Mouse (Mus musculus): ENCODE measurements at regions not wholly inside any gene's neighbourhood (a gene's known extent, or its start where the extent isn't known, plus 50 kb on each side); places are given as distances from the start of the nearest gene placed in this dataset.
A peak's percentile ranks its signal among the peaks of the same experiment; 100 is the strongest.

DNA sequence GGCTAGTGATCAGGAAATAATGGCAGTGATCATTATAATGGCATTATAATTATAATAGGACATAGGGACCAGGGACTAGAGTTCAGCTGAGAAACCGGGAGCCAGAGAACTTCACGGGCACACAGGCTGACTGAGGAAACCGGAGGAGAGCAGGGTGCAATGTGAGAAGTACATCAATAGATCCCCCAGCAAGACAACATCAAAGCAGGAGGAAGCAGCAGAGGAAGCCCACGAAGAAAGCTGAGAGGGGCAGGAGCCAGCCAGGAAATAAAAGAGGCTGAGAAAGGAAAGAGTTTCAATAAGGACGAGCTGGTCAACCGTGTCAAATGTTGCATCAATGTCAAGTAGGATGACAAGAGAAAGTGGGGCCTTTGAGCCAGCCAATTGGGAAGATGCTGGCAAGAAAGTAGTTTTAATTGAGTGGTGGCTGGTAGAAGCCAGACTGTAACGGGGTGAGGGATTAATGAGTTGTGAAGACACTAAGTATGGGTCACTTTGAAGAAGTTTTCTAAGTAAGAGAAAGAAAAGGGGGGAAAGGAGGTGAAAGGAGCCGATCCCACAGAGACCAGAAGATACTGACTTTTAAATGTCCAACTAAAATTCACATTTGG lies 66.0 kb upstream of the Cited2 start:
- Histone ChIP-seq H3K4me2 (ENCODE audit: low read depth, low read length) (peak overlapping the region; percentile 5; the same call in 1 of the 2 replicates), H3K4me3 (ENCODE audit: low read length) (no peak overlapping the region), H3K4me1 (replicated peaks; ENCODE audit: control insufficient read depth, insufficient read depth, low read length) (peaks cover 10% of the 10 kb centered on the region), H3K9ac (ENCODE audit: low read length) (no peak overlapping the region), H3K36me3 (ENCODE audit: control insufficient read depth, insufficient read depth, low read length) (no peaks in the 10 kb centered on the region), H3K27ac (ENCODE audit: low read length) (peak overlapping the region; percentile 15; the same call in 1 of the 2 replicates), H3K27me3 (ENCODE audit: control insufficient read depth, insufficient read depth, low read depth, low read length) (no peaks in the 10 kb centered on the region), H3K9me3 (ENCODE audit: control insufficient read depth, low read length) (no peaks in the 10 kb centered on the region)
- 21% methylated on average over 8 of the region's 8 CpGs for WGBS
- ATAC-seq (ENCODE audit: low read depth), result peak; percentile 60; the same call in 1 of the 2 replicates

DNA sequence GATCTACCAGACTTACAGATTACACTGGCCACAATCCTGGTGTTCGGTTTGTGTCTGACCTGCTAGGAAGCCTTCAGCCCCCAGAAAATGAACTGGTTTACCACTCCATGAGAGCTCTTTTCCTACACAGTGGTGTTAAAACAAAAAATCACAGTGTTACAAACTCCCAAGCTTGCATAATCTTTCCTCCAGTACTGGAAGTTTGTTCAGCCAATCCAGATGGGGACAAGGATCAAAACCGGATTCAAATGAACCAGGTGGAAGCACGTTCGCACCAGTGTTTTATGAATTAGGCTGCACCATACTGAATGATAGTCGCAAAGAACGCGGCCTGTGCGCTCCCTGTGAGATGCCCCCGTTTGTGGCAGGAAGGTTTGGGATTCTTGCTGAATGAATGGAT lies 63.4 kb upstream of the Cited2 start:
- H3K4me2 ChIP-seq (ENCODE audit: low read depth, low read length), result no peak overlapping the region
- 91% methylated on average over 9 of the region's 9 CpGs for WGBS
- no peak overlapping the region for H3K27ac ChIP-seq (ENCODE audit: low read length)
- H3K9ac ChIP-seq (ENCODE audit: low read length), result no peak overlapping the region
- peaks cover 3% of the 10 kb centered on the region; the same call in 1 of the 2 replicates for H3K4me1 ChIP-seq (replicated peaks; ENCODE audit: control insufficient read depth, insufficient read depth, low read length)
- no peak for ATAC-seq (ENCODE audit: low read depth)
- no peaks in the 10 kb centered on the region for H3K36me3 ChIP-seq (ENCODE audit: control insufficient read depth, insufficient read depth, low read length)
- H3K4me3 ChIP-seq (ENCODE audit: low read length), result no peak overlapping the region
- H3K27me3 ChIP-seq (ENCODE audit: control insufficient read depth, insufficient read depth, low read depth, low read length), result no peaks in the 10 kb centered on the region
- no peaks in the 10 kb centered on the region for H3K9me3 ChIP-seq (ENCODE audit: control insufficient read depth, low read length)

DNA sequence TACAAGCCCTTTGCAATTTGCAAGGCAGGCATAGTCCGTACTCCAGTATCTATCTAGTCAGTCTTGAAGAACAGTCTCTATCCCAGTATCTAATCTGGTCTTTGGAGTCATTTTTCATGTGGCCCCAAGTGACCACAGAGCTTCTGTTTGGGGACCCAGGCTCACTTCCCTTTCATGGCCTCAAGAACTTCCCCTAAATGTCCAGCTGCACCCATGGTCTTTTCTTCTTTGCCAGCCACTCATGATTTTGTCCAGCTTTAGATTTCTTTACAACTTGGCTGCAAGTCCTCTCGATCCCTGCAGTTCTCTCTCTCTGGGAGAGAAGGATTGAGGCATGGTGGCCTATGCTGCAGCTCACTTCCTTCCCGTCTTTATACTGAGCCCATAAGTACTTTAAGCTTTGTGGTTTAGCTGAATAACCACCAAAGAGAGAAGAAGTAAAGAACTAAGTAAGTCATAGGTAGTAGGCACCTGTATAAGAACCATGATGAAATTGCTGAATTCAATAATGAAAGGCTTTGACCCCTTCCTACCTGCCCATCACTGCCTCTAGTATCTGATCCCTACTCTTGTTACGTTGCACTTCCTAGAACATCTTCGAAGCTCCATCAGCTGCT lies 62.1 kb upstream of the Cited2 start:
- no peaks in the 10 kb centered on the region for H3K36me3 ChIP-seq (ENCODE audit: control insufficient read depth, insufficient read depth, low read length)
- peaks cover 3% of the 10 kb centered on the region; the same call in 1 of the 2 replicates for H3K4me1 ChIP-seq (replicated peaks; ENCODE audit: control insufficient read depth, insufficient read depth, low read length)
- H3K4me2 ChIP-seq (ENCODE audit: low read depth, low read length), result no peak overlapping the region
- no peak overlapping the region for H3K27ac ChIP-seq (ENCODE audit: low read length)
- no peak for ATAC-seq (ENCODE audit: low read depth)
- H3K27me3 ChIP-seq (ENCODE audit: control insufficient read depth, insufficient read depth, low read depth, low read length), result no peaks in the 10 kb centered on the region
- H3K9me3 ChIP-seq (ENCODE audit: control insufficient read depth, low read length), result no peaks in the 10 kb centered on the region
- no peak overlapping the region for H3K4me3 ChIP-seq (ENCODE audit: low read length)
- H3K9ac ChIP-seq (ENCODE audit: low read length), result no peak overlapping the region
- WGBS, result 87% methylated on average over 5 of the region's 5 CpGs

DNA sequence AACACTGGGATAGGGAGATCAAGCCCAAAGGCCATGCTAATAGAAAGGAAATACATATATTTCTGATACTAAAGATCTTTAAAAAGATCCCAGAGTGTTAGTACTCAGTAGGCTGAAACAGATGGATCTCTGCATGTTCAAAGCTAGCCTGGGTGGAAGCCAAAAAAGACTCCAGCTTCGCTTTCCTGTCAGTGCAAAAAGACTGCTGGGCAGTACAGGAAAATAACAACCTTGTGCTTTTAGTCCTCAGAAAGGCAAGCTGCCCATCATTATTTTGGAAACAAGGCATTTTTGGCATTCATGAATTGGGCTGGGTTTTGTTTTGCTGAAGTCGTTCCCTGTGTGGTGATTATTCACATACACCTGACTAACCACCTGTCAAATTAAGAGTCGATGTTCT lies 56.9 kb upstream of the Cited2 start:
- ATAC-seq (ENCODE audit: low read depth), result no peak
- H3K36me3 ChIP-seq (ENCODE audit: control insufficient read depth, insufficient read depth, low read length), result no peaks in the 10 kb centered on the region
- H3K27me3 ChIP-seq (ENCODE audit: control insufficient read depth, insufficient read depth, low read depth, low read length), result no peaks in the 10 kb centered on the region
- H3K4me1 ChIP-seq (replicated peaks; ENCODE audit: control insufficient read depth, insufficient read depth, low read length), result no peaks in the 10 kb centered on the region
- WGBS, result 69% methylated on average over 3 of the region's 3 CpGs
- H3K9ac ChIP-seq (ENCODE audit: low read length), result no peak overlapping the region
- no peak overlapping the region for H3K27ac ChIP-seq (ENCODE audit: low read length)
- no peak overlapping the region for H3K4me2 ChIP-seq (ENCODE audit: low read depth, low read length)
- no peak overlapping the region for H3K4me3 ChIP-seq (ENCODE audit: low read length)
- H3K9me3 ChIP-seq (ENCODE audit: control insufficient read depth, low read length), result no peaks in the 10 kb centered on the region

DNA sequence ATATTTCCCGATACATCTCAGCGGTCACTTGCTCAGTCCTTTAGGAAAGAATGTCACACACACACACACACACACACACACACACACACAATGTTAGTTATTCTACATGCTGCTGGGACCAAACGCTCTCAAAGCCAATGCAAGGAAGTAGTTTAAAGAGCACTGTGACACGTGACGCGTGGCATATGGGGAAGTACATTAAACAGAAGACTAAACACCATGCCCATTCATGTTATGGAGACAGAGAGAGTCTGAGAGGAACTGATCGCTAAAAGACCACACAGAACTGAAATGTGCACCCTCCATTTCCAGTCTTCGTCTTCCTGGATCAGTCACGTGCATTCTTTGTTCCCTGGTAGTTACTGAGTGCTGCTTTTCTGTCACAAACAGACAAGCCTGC lies 53.6 kb upstream of the Cited2 start:
- no peak for ATAC-seq (ENCODE audit: low read depth)
- 75% methylated on average over 9 of the region's 9 CpGs for WGBS
- H3K9ac ChIP-seq (ENCODE audit: low read length), result no peak overlapping the region
- no peak overlapping the region for H3K4me3 ChIP-seq (ENCODE audit: low read length)
- H3K9me3 ChIP-seq (ENCODE audit: control insufficient read depth, low read length), result no peaks in the 10 kb centered on the region
- no peaks in the 10 kb centered on the region for H3K27me3 ChIP-seq (ENCODE audit: control insufficient read depth, insufficient read depth, low read depth, low read length)
- H3K4me1 ChIP-seq (replicated peaks; ENCODE audit: control insufficient read depth, insufficient read depth, low read length), result no peaks in the 10 kb centered on the region
- no peak overlapping the region for H3K27ac ChIP-seq (ENCODE audit: low read length)
- H3K36me3 ChIP-seq (ENCODE audit: control insufficient read depth, insufficient read depth, low read length), result no peaks in the 10 kb centered on the region
- no peak overlapping the region for H3K4me2 ChIP-seq (ENCODE audit: low read depth, low read length)

All from lung, embryonic 16.5 days (tissue).